10 mouse cellular contexts compared by ENCODE assay signal in the genomic region with DNA sequence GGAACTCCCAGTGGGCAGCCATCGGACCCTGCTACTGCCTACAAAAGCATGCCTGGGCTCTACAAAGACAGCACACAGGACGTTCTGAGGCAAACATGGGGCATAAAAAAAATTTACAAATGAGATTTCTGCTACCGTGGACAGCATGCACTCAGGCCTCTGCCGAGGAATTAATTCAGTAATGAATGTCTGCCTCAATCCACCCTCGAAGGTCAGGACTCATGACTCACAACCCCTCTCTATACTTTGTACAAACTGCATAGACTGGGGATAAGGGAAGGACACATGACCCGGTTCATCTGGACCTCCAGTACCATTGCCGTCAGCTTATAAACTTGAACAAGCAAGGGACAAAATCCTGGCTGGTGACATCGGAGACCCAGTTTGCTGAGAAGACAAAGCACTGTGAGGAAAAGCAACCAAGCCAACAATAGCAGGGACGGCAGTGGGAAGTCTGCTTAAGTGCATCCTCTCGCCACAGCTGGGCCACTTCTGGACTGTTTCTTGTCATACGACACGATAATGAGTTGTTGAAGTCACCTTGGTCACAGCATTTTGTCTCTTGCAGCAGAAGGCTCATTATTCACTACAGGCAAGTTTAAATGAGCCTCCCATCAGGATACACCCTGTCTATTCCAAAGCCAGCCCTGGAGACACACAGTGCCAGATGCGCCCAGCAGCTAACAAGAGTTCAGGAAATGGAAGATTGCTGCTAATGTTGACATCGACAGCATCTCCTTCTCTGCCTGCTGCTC.
DNase-seq lines count a peak whose midpoint lies in the region; ATAC-seq lines count a peak whose summit lies in the region.
"Had no signal": no experiment of that assay in that cellular context is flagged by ENCODE, and none has a peak within 500 bp of the region (broad histone marks: within the 10 kb centered on the region; RNA-seq: fewer than 3 reads in every experiment).

No protein-coding gene starts in this region.

- H3K9me3 ChIP-seq in hindbrain, embryonic 13.5 days = no peaks in the 10 kb centered on the region
- no peaks in the 10 kb centered on the region for H3K9me3 ChIP-seq in neural tube, embryonic 14.5 days (ENCODE audit: control insufficient read depth, low read length)
- H3K9me3 ChIP-seq: embryonic facial prominence, embryonic 15.5 days had no signal

- peaks cover 30% of the 10 kb centered on the region for H3K4me1 ChIP-seq in hindbrain, embryonic 13.5 days (replicated peaks)
- H3K4me1 ChIP-seq in neural tube, embryonic 14.5 days (ENCODE audit: control insufficient read depth, insufficient read depth, low read length) = peaks cover 4% of the 10 kb centered on the region; the same call in 1 of the 2 replicates

- H3K36me3 ChIP-seq in hindbrain, embryonic 13.5 days = no peaks in the 10 kb centered on the region
- no peaks in the 10 kb centered on the region for H3K36me3 ChIP-seq in neural tube, embryonic 14.5 days (ENCODE audit: control insufficient read depth, insufficient read depth, low read length)

- peak overlapping the region; percentile 81 for H3K27ac ChIP-seq in hindbrain, embryonic 13.5 days
- peak overlapping the region; percentile 35; the same call in 1 of the 2 replicates for H3K27ac ChIP-seq in neural tube, embryonic 14.5 days (ENCODE audit: low read depth, low read length)
- H3K27ac ChIP-seq: embryonic facial prominence, embryonic 15.5 days had no signal

- DNase-seq in adrenal gland, postnatal 14 days = peak; percentile 19
- no peak for DNase-seq in adrenal gland, postnatal 4 days (ENCODE audit: low spot score in 2 of 2)
- peak; percentile 41 to 56 for DNase-seq in kidney, postnatal 4 days
- no peak for DNase-seq in kidney, adult 8-10 months
- DNase-seq in urinary bladder, postnatal 36 days (ENCODE audit: low spot score in 2 of 2) = no peak
- no peak for DNase-seq in liver
- DNase-seq: gastrocnemius, postnatal 10 days had no signal

- H3K27me3 ChIP-seq in hindbrain, embryonic 13.5 days = no peaks in the 10 kb centered on the region
- no peaks in the 10 kb centered on the region for H3K27me3 ChIP-seq in neural tube, embryonic 14.5 days (ENCODE audit: control insufficient read depth, insufficient read depth, low read length)
- H3K27me3 ChIP-seq: embryonic facial prominence, embryonic 15.5 days had no signal

- peak; percentile 77 for ATAC-seq in hindbrain, embryonic 13.5 days (ENCODE audit: low FRiP score)
- peak; percentile 68; the same call in 1 of the 2 replicates for ATAC-seq in neural tube, embryonic 14.5 days (ENCODE audit: low read depth)

- 0 out of 2 replicates have a peak overlapping the region, but pooled peaks have one; percentile 10 for H3K4me2 ChIP-seq in hindbrain, embryonic 13.5 days
- H3K4me2 ChIP-seq in neural tube, embryonic 14.5 days (ENCODE audit: low read depth, low read length) = no peak overlapping the region
- H3K4me2 ChIP-seq: embryonic facial prominence, embryonic 15.5 days had no signal

- H3K9ac ChIP-seq in hindbrain, embryonic 13.5 days = peak overlapping the region; percentile 15
- no peak overlapping the region for H3K9ac ChIP-seq in neural tube, embryonic 14.5 days (replicated peaks; ENCODE audit: low read depth, low read length)
- H3K9ac ChIP-seq: embryonic facial prominence, embryonic 15.5 days had no signal

- WGBS in hindbrain, embryonic 13.5 days = 53% methylated on average over 14 of the region's 14 CpGs
- 52% methylated on average over 14 of the region's 14 CpGs for WGBS in neural tube, embryonic 14.5 days

- H3K4me3 ChIP-seq in hindbrain, embryonic 13.5 days = no peak overlapping the region
- H3K4me3 ChIP-seq in neural tube, embryonic 14.5 days (ENCODE audit: low read depth, low read length) = no peak overlapping the region
- H3K4me3 ChIP-seq: embryonic facial prominence, embryonic 15.5 days had no signal

Comparison
In these comparisons a context has a peak if more than half of its experiments do, and no peak if none do; other contexts are left out.
1. DNase-seq: peak in adrenal gland, postnatal 14 days (single experiment) and kidney, postnatal 4 days (2 of 2); none in adrenal gland, postnatal 4 days (0 of 2), kidney, adult 8-10 months (0 of 2), urinary bladder, postnatal 36 days (0 of 2) and liver (single experiment).